Mouse (Mus musculus): ENCODE data around the gene Pgs1. TPM values are rescaled to one million over a fixed set of nuclear protein-coding genes. Genes with fewer than 3 reads are reported as not detected.
A peak's percentile ranks its signal among the peaks of the same experiment; 100 is the strongest.

The Pgs1 gene
- polyA plus RNA-seq, 1 experiment from 2014 or later, result 30.6 TPM

- no peak for ATAC-seq (ENCODE audit: insufficient number of reproducible peaks, insufficient read depth, low FRiP score, low read depth)
- Histone ChIP-seq H3K4me2 (replicated peaks; ENCODE audit: low read depth, low read length) (no peak overlapping the region), H3K9me3 (ENCODE audit: control insufficient read depth, low read depth, low read length) (no peaks in the 10 kb centered on the region), H3K4me1 (ENCODE audit: control insufficient read depth, insufficient read depth, low read length) (peaks cover 44% of the 10 kb centered on the region), H3K4me3 (ENCODE audit: low read depth, low read length) (no peak overlapping the region), H3K9ac (replicated peaks; ENCODE audit: low read depth, low read length) (no peak overlapping the region), H3K27ac (ENCODE audit: low read length) (0 out of 2 replicates have a peak overlapping the region, but pooled peaks have one; percentile 35), H3K27me3 (ENCODE audit: control insufficient read depth, insufficient read depth, low read length) (no peaks in the 10 kb centered on the region), H3K36me3 (ENCODE audit: control insufficient read depth, insufficient read depth, low read length) (no peaks in the 10 kb centered on the region)
- 50% methylated on average over 9 of the region's 9 CpGs for WGBS
These were observed 5.7 kb downstream of the Pgs1 start for GRCm38 (mm10) chr11:117991502-117992470.

GRCm38 (mm10) chr11:117993190-117994175, 7.4 kb downstream of the Pgs1 start:
- H3K27ac ChIP-seq (ENCODE audit: low read length), result peak overlapping the region; percentile 78
- no peaks in the 10 kb centered on the region; the same call in 1 of the 2 replicates for H3K36me3 ChIP-seq (ENCODE audit: control insufficient read depth, insufficient read depth, low read length)
- no peaks in the 10 kb centered on the region for H3K27me3 ChIP-seq (ENCODE audit: control insufficient read depth, insufficient read depth, low read length)
- no peak for ATAC-seq (ENCODE audit: insufficient number of reproducible peaks, insufficient read depth, low FRiP score, low read depth)
- WGBS, result 69% methylated on average over 14 of the region's 14 CpGs
- no peaks in the 10 kb centered on the region for H3K9me3 ChIP-seq (ENCODE audit: control insufficient read depth, low read depth, low read length)
- H3K4me2 ChIP-seq (replicated peaks; ENCODE audit: low read depth, low read length), result 0 out of 2 replicates have a peak overlapping the region, but pooled peaks have one; percentile 3
- H3K4me3 ChIP-seq (ENCODE audit: low read depth, low read length), result no peak overlapping the region
- H3K9ac ChIP-seq (replicated peaks; ENCODE audit: low read depth, low read length), result no peak overlapping the region; the same call in 1 of the 2 replicates
- peaks cover 36% of the 10 kb centered on the region for H3K4me1 ChIP-seq (ENCODE audit: control insufficient read depth, insufficient read depth, low read length)

- Histone ChIP-seq H3K27me3 (ENCODE audit: control insufficient read depth, insufficient read depth, low read length) (no peaks in the 10 kb centered on the region), H3K27ac (ENCODE audit: low read length) (peak overlapping the region; percentile 78), H3K4me3 (ENCODE audit: low read depth, low read length) (no peak overlapping the region), H3K9me3 (ENCODE audit: control insufficient read depth, low read depth, low read length) (no peaks in the 10 kb centered on the region), H3K4me2 (replicated peaks; ENCODE audit: low read depth, low read length) (0 out of 2 replicates have a peak overlapping the region, but pooled peaks have one; percentile 3), H3K36me3 (ENCODE audit: control insufficient read depth, insufficient read depth, low read length) (no peaks in the 10 kb centered on the region; the same call in 1 of the 2 replicates), H3K4me1 (ENCODE audit: control insufficient read depth, insufficient read depth, low read length) (peaks cover 42% of the 10 kb centered on the region), H3K9ac (replicated peaks; ENCODE audit: low read depth, low read length) (no peak overlapping the region; the same call in 1 of the 2 replicates)
- 47% methylated on average over 9 of the region's 9 CpGs for WGBS
- no peak for ATAC-seq (ENCODE audit: insufficient number of reproducible peaks, insufficient read depth, low FRiP score, low read depth)
These were observed 8.4 kb downstream of the Pgs1 start for GRCm38 (mm10) chr11:117994250-117995057.

GRCm38 (mm10) chr11:117995255-117995654, 9.2 kb downstream of the Pgs1 start:
- no peaks in the 10 kb centered on the region for H3K27me3 ChIP-seq (ENCODE audit: control insufficient read depth, insufficient read depth, low read length)
- no peak overlapping the region; the same call in 1 of the 2 replicates for H3K27ac ChIP-seq (ENCODE audit: low read length)
- no peak for ATAC-seq (ENCODE audit: insufficient number of reproducible peaks, insufficient read depth, low FRiP score, low read depth)
- no peak overlapping the region for H3K4me2 ChIP-seq (replicated peaks; ENCODE audit: low read depth, low read length)
- H3K9ac ChIP-seq (replicated peaks; ENCODE audit: low read depth, low read length), result no peak overlapping the region
- WGBS, result 76% methylated on average over 2 of the region's 2 CpGs
- no peaks in the 10 kb centered on the region; the same call in none of the 2 replicates for H3K36me3 ChIP-seq (ENCODE audit: control insufficient read depth, insufficient read depth, low read length)
- no peak overlapping the region for H3K4me3 ChIP-seq (ENCODE audit: low read depth, low read length)
- no peaks in the 10 kb centered on the region for H3K9me3 ChIP-seq (ENCODE audit: control insufficient read depth, low read depth, low read length)
- H3K4me1 ChIP-seq (ENCODE audit: control insufficient read depth, insufficient read depth, low read length), result peaks cover 42% of the 10 kb centered on the region

- no peak overlapping the region for H3K4me3 ChIP-seq (ENCODE audit: low read depth, low read length)
- H3K4me1 ChIP-seq (ENCODE audit: control insufficient read depth, insufficient read depth, low read length), result peaks cover 42% of the 10 kb centered on the region
- H3K36me3 ChIP-seq (ENCODE audit: control insufficient read depth, insufficient read depth, low read length), result peaks cover 3% of the 10 kb centered on the region
- H3K27me3 ChIP-seq (ENCODE audit: control insufficient read depth, insufficient read depth, low read length), result no peaks in the 10 kb centered on the region
- no peaks in the 10 kb centered on the region for H3K9me3 ChIP-seq (ENCODE audit: control insufficient read depth, low read depth, low read length)
- WGBS, result 60% methylated on average over 3 of the region's 3 CpGs
- no peak overlapping the region for H3K27ac ChIP-seq (ENCODE audit: low read length)
- ATAC-seq (ENCODE audit: insufficient number of reproducible peaks, insufficient read depth, low FRiP score, low read depth), result no peak
- H3K4me2 ChIP-seq (replicated peaks; ENCODE audit: low read depth, low read length), result no peak overlapping the region
- no peak overlapping the region for H3K9ac ChIP-seq (replicated peaks; ENCODE audit: low read depth, low read length)
These were observed 9.6 kb downstream of the Pgs1 start for GRCm38 (mm10) chr11:117995661-117996060.

- H3K27me3 ChIP-seq (ENCODE audit: control insufficient read depth, insufficient read depth, low read length), result no peaks in the 10 kb centered on the region
- peaks cover 42% of the 10 kb centered on the region for H3K4me1 ChIP-seq (ENCODE audit: control insufficient read depth, insufficient read depth, low read length)
- ATAC-seq (ENCODE audit: insufficient number of reproducible peaks, insufficient read depth, low FRiP score, low read depth), result no peak
- H3K36me3 ChIP-seq (ENCODE audit: control insufficient read depth, insufficient read depth, low read length), result peaks cover 7% of the 10 kb centered on the region
- WGBS, result 48% methylated on average over 3 of the region's 3 CpGs
- no peak overlapping the region for H3K9ac ChIP-seq (replicated peaks; ENCODE audit: low read depth, low read length)
- no peak overlapping the region for H3K27ac ChIP-seq (ENCODE audit: low read length)
- no peaks in the 10 kb centered on the region for H3K9me3 ChIP-seq (ENCODE audit: control insufficient read depth, low read depth, low read length)
- H3K4me2 ChIP-seq (replicated peaks; ENCODE audit: low read depth, low read length), result no peak overlapping the region
- H3K4me3 ChIP-seq (ENCODE audit: low read depth, low read length), result no peak overlapping the region
These were observed 10.0 kb downstream of the Pgs1 start for GRCm38 (mm10) chr11:117996066-117996465.

- Histone ChIP-seq H3K27me3 (ENCODE audit: control insufficient read depth, insufficient read depth, low read length) (no peaks in the 10 kb centered on the region), H3K4me2 (replicated peaks; ENCODE audit: low read depth, low read length) (no peak overlapping the region), H3K27ac (ENCODE audit: low read length) (no peak overlapping the region), H3K4me3 (ENCODE audit: low read depth, low read length) (no peak overlapping the region), H3K4me1 (ENCODE audit: control insufficient read depth, insufficient read depth, low read length) (peaks cover 35% of the 10 kb centered on the region), H3K36me3 (ENCODE audit: control insufficient read depth, insufficient read depth, low read length) (peaks cover 17% of the 10 kb centered on the region), H3K9me3 (ENCODE audit: control insufficient read depth, low read depth, low read length) (no peaks in the 10 kb centered on the region), H3K9ac (replicated peaks; ENCODE audit: low read depth, low read length) (no peak overlapping the region)
- 89% methylated on average over 2 of the region's 2 CpGs for WGBS
- ATAC-seq (ENCODE audit: insufficient number of reproducible peaks, insufficient read depth, low FRiP score, low read depth), result no peak
These were observed 11.0 kb downstream of the Pgs1 start for GRCm38 (mm10) chr11:117997085-117997484.
